Mouse (Mus musculus): ENCODE measurements around the gene Dgkb. TPM values are rescaled to one million over a fixed set of nuclear protein-coding genes. Genes with fewer than 3 reads are reported as not detected.

The Dgkb gene
- polyA plus RNA-seq, 1 experiment: 0.23 TPM

GRCm38 (mm10) chr12:38386991-38387390, 569.5 kb downstream of the Dgkb start:
- Histone ChIP-seq H3K4me1 (ENCODE audit: control insufficient read depth, insufficient read depth, insufficient read length) (no peaks in the 10 kb centered on the region), H3K4me3 (ENCODE audit: extremely low read depth, insufficient read depth, insufficient read length) (no peak overlapping the region), H3K27ac (ENCODE audit: insufficient read depth, low read length) (no peak overlapping the region), H3K27me3 (ENCODE audit: control insufficient read depth, insufficient read depth, low read length) (no peaks in the 10 kb centered on the region), H3K36me3 (ENCODE audit: control insufficient read depth, insufficient read depth, low read length) (no peaks in the 10 kb centered on the region)
- TF ChIP-seq POLR2A (IDR thresholded peaks at IDR 0.05; ENCODE audit: low read depth, low read length): no peak
- TF ChIP-seq CTCF (IDR thresholded peaks at IDR 0.05; ENCODE audit: extremely low read depth, insufficient read depth, insufficient read length, insufficient replicate concordance): no peak
- WGBS: 90% methylated on average over 1 of the region's 1 CpGs
- DNase-seq (ENCODE audit: low read depth in 1 of 2, low spot score in 2 of 2): no peak

DNA sequence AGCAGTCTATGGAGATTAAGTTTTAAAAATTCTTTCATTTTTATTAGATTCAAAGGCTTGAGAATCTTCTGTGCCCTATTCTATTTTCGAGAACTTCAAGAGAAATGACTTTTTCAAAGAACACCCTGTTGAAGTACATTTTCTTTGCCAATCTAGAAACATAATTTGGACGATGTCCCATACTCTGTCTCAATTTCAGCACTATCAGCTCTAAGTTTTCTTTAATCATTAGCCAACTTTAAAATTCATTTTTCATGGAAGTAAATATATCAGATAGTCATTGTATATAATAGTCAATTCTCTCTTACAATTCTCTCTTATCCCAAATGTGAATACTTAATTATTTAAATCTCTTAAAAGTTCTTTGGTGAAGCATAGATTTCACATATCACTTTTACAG, 570.1 kb downstream of the Dgkb start:
- Histone ChIP-seq H3K36me3 (ENCODE audit: control insufficient read depth, insufficient read depth, low read length) (no peaks in the 10 kb centered on the region), H3K27ac (ENCODE audit: insufficient read depth, low read length) (no peak overlapping the region), H3K27me3 (ENCODE audit: control insufficient read depth, insufficient read depth, low read length) (no peaks in the 10 kb centered on the region), H3K4me1 (ENCODE audit: control insufficient read depth, insufficient read depth, insufficient read length) (no peaks in the 10 kb centered on the region), H3K4me3 (ENCODE audit: extremely low read depth, insufficient read depth, insufficient read length) (no peak overlapping the region)
- no peak for DNase-seq (ENCODE audit: low read depth in 1 of 2, low spot score in 2 of 2)
- TF ChIP-seq POLR2A (IDR thresholded peaks at IDR 0.05; ENCODE audit: low read depth, low read length) (no peak), CTCF (IDR thresholded peaks at IDR 0.05; ENCODE audit: extremely low read depth, insufficient read depth, insufficient read length, insufficient replicate concordance) (no peak)
- WGBS: 78% methylated on average over 2 of the region's 2 CpGs

- Histone ChIP-seq H3K4me3 (ENCODE audit: extremely low read depth, insufficient read depth, insufficient read length) (no peak overlapping the region), H3K36me3 (ENCODE audit: control insufficient read depth, insufficient read depth, low read length) (no peaks in the 10 kb centered on the region), H3K27ac (ENCODE audit: insufficient read depth, low read length) (no peak overlapping the region), H3K4me1 (ENCODE audit: control insufficient read depth, insufficient read depth, insufficient read length) (no peaks in the 10 kb centered on the region), H3K27me3 (ENCODE audit: control insufficient read depth, insufficient read depth, low read length) (no peaks in the 10 kb centered on the region)
- no peak for DNase-seq (ENCODE audit: low read depth in 1 of 2, low spot score in 2 of 2)
- TF ChIP-seq CTCF (IDR thresholded peaks at IDR 0.05; ENCODE audit: extremely low read depth, insufficient read depth, insufficient read length, insufficient replicate concordance) (no peak), POLR2A (IDR thresholded peaks at IDR 0.05; ENCODE audit: low read depth, low read length) (no peak)
- WGBS: 87% methylated on average over 5 of the region's 5 CpGs
Measured at GRCm38 (mm10) chr12:38388243-38388642, 570.7 kb downstream of the Dgkb start.

DNA sequence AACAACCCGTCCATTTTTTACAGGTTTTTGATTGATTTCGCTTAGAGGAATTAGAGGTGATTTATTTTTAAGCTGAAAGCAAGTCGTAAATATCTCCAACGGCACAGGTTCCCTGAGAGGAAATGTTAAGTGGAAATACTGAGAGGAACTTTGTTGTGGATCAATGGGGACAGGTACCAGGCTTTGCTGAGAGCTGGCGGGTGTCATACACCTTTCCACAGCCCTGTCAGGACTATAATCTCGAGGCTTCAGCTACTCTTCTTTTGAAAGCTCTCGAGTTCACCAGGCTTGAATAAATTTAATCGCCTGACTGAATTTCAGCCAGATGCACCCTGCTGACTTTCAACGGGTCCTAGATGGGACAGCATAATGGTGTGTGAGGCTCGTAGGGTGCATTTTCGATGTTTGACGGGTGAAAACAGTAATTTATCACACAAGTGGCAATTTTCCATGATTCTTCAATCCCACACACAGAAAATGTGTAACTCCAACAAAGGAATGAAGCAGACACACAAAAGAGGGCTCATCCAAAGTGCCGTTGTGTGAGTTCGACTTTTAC, 580.3 kb downstream of the Dgkb start:
- Histone ChIP-seq H3K4me1 (ENCODE audit: control insufficient read depth, insufficient read depth, insufficient read length) (no peaks in the 10 kb centered on the region), H3K27me3 (ENCODE audit: control insufficient read depth, insufficient read depth, low read length) (no peaks in the 10 kb centered on the region), H3K4me3 (ENCODE audit: extremely low read depth, insufficient read depth, insufficient read length) (no peak overlapping the region), H3K36me3 (ENCODE audit: control insufficient read depth, insufficient read depth, low read length) (no peaks in the 10 kb centered on the region), H3K27ac (ENCODE audit: insufficient read depth, low read length) (no peak overlapping the region)
- DNase-seq (ENCODE audit: low read depth in 1 of 2, low spot score in 2 of 2): no peak
- 73% methylated on average over 14 of the region's 14 CpGs for WGBS
- TF ChIP-seq POLR2A (IDR thresholded peaks at IDR 0.05; ENCODE audit: low read depth, low read length): no peak
- no peak for TF ChIP-seq CTCF (IDR thresholded peaks at IDR 0.05; ENCODE audit: extremely low read depth, insufficient read depth, insufficient read length, insufficient replicate concordance)

- no peak for DNase-seq (ENCODE audit: low read depth in 1 of 2, low spot score in 2 of 2)
- Histone ChIP-seq H3K36me3 (ENCODE audit: control insufficient read depth, insufficient read depth, low read length) (no peaks in the 10 kb centered on the region), H3K27ac (ENCODE audit: insufficient read depth, low read length) (no peak overlapping the region), H3K4me3 (ENCODE audit: extremely low read depth, insufficient read depth, insufficient read length) (no peak overlapping the region), H3K4me1 (ENCODE audit: control insufficient read depth, insufficient read depth, insufficient read length) (no peaks in the 10 kb centered on the region), H3K27me3 (ENCODE audit: control insufficient read depth, insufficient read depth, low read length) (no peaks in the 10 kb centered on the region)
- TF ChIP-seq CTCF (IDR thresholded peaks at IDR 0.05; ENCODE audit: extremely low read depth, insufficient read depth, insufficient read length, insufficient replicate concordance): no peak
- no peak for TF ChIP-seq POLR2A (IDR thresholded peaks at IDR 0.05; ENCODE audit: low read depth, low read length)
- 82% methylated on average over 4 of the region's 4 CpGs for WGBS
Measured at GRCm38 (mm10) chr12:38400089-38400488, 582.6 kb downstream of the Dgkb start.

DNA sequence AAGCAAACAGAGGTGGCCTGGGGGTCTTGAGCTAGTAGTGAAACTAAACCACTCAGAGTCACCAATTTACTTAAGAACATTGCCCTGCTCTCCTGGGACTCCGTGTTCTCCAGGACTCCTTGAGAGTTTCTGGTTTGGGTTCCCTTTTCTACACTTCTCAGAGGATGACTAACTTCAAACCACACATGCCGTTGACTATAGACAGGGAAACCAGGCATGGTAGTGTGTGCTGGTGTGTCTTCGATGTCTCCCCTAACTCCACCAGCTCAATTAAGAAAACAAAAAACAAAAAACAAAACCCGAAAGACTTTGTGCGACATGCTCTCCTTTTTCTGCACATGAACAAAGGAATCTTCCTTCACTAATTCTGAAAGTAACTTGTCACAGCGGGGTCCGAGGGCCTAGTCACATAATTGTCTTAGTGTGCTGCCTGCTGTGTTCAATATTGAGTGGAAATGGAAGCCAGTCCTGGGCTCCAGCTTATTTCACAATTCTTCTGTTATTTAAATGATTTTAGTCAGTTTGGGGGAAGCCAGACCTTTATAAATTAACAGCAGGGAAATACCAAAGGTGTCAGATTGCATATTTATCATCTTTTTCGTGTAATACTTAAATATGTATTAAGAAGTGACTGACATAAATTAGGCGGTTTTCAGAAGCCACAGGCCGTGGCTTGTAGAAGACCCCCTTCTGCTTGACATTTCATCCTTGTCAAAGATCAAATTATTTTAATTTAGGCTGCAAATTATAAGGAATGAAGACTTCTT, 618.0 kb downstream of the Dgkb start:
- TF ChIP-seq CTCF (IDR thresholded peaks at IDR 0.05; ENCODE audit: extremely low read depth, insufficient read depth, insufficient read length, insufficient replicate concordance) (no peak), POLR2A (IDR thresholded peaks at IDR 0.05; ENCODE audit: low read depth, low read length) (no peak)
- Histone ChIP-seq H3K36me3 (ENCODE audit: control insufficient read depth, insufficient read depth, low read length) (no peaks in the 10 kb centered on the region), H3K27me3 (ENCODE audit: control insufficient read depth, insufficient read depth, low read length) (no peaks in the 10 kb centered on the region), H3K4me1 (ENCODE audit: control insufficient read depth, insufficient read depth, insufficient read length) (no peaks in the 10 kb centered on the region), H3K4me3 (ENCODE audit: extremely low read depth, insufficient read depth, insufficient read length) (no peak overlapping the region), H3K27ac (ENCODE audit: insufficient read depth, low read length) (no peak overlapping the region)
- WGBS: 83% methylated on average over 10 of the region's 10 CpGs
- no peak for DNase-seq (ENCODE audit: low read depth in 1 of 2, low spot score in 2 of 2)

DNA sequence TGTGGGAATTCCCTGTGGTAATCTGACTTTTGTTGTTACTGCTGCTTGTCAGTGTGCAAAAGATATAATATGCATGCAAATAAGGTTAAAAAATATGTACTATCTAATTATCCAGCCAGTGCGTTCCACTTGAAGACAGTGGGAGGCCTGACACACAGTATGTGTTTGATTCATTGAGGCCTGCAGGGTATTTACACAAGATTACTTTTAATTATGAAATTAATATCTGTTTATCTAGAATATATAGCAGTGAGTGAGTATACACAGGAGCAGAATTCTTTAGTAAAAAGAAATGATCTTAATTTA, 618.6 kb downstream of the Dgkb start:
- H3K27me3 ChIP-seq (ENCODE audit: control insufficient read depth, insufficient read depth, low read length): no peaks in the 10 kb centered on the region
- no peak overlapping the region for H3K4me3 ChIP-seq (ENCODE audit: extremely low read depth, insufficient read depth, insufficient read length)
- H3K27ac ChIP-seq (ENCODE audit: insufficient read depth, low read length): no peak overlapping the region
- WGBS: 93% methylated on average over 1 of the region's 1 CpGs
- no peak for DNase-seq (ENCODE audit: low read depth in 1 of 2, low spot score in 2 of 2)
- no peaks in the 10 kb centered on the region for H3K36me3 ChIP-seq (ENCODE audit: control insufficient read depth, insufficient read depth, low read length)
- no peaks in the 10 kb centered on the region for H3K4me1 ChIP-seq (ENCODE audit: control insufficient read depth, insufficient read depth, insufficient read length)
- TF ChIP-seq POLR2A (IDR thresholded peaks at IDR 0.05; ENCODE audit: low read depth, low read length) (no peak), CTCF (IDR thresholded peaks at IDR 0.05; ENCODE audit: extremely low read depth, insufficient read depth, insufficient read length, insufficient replicate concordance) (no peak)

All from spleen, adult 2 months (tissue).